Mouse (Mus musculus) thymus, postnatal 10 days (tissue): ENCODE measurements at regions not wholly inside any gene's neighbourhood (a gene's known extent, or its start where the extent isn't known, plus 50 kb on each side); places are given as distances from the start of the nearest gene placed in this dataset.

Source experiments
- DNase-seq, 2 experiments: peaks; one replicate each; pipeline ENCODE4 v3.0.0; 2021; ENCODE audit warnings: low spot score in 2 of 2

- no peak for DNase-seq
These were observed 143.3 kb upstream of the Zc3h12a start for GRCm38 (mm10) chr4:125270951-125271350.

DNA sequence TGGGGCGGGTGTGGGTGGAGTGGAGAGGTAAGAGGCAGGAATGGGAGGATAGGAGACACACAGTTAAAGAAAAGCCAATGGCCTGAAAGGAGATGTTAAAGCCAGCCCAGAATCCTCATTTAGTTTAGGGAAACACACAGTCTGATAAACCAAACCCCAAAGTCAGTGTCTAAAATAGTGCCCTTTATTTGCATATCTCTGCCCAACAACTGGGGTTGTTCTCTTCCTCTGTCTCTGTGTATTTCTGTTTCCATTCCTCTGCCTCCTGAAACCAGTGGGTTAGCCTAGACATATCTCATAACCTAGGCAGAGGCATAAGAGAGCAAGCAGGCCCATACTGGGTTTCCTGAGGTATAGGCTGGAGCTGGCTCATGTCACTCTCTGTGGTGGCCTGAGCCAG is 138.6 kb upstream of the Zc3h12a start:
- DNase-seq = no peak

- DNase-seq = peak in 1 of 2 experiments; percentile 30
These were observed 137.9 kb upstream of the Zc3h12a start for GRCm38 (mm10) chr4:125265575-125265974.

- no peak for DNase-seq
These were observed 137.4 kb upstream of the Zc3h12a start for GRCm38 (mm10) chr4:125265065-125265464.

DNA sequence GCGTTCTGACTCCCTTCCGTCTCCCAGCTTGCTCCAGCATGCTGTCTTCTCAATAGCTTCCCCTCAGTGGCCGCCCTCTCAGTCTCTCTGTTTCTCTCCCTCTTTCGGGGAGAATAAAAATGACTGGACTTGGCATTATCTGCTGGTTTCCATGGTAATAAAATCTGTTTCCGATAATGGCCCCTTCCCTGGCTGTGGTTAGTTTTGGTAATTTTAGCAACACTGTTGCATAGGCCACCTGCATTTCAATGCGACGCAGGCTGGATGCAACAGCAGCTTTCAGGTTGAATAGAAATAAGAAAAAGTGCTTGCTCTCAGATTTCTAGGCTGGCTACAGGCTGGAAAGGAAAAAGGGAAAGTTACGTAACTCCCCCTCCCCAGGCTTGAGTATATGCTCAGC is 133.9 kb upstream of the Zc3h12a start:
- DNase-seq = no peak

GRCm38 (mm10) chr4:125259306-125259705 is 131.7 kb upstream of the Zc3h12a start:
- no peak for DNase-seq

- no peak for DNase-seq
These were observed 130.3 kb upstream of the Zc3h12a start for GRCm38 (mm10) chr4:125257916-125258315.

GRCm38 (mm10) chr4:125253161-125253560 is 125.5 kb upstream of the Zc3h12a start:
- no peak for DNase-seq

DNA sequence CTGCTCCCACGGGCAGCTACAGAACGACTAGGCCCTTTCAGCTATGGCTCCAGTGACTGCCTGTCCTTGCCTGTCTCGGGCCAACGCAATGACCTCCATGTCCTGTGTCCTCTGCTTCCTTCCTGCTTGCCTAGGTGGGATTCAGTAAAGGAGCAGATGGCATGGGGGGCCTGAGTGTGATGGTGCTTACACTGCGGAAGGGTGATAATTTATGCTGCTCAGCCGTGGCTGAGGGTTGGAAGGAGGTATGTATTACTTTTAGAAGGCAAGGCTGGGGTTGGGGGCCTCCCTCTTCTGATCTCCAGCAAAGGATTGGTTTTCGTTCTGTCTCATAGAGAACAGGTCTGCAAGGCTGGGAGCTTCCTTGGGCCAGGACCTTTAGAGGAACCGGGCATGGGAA is 124.6 kb upstream of the Zc3h12a start:
- DNase-seq = no peak

DNA sequence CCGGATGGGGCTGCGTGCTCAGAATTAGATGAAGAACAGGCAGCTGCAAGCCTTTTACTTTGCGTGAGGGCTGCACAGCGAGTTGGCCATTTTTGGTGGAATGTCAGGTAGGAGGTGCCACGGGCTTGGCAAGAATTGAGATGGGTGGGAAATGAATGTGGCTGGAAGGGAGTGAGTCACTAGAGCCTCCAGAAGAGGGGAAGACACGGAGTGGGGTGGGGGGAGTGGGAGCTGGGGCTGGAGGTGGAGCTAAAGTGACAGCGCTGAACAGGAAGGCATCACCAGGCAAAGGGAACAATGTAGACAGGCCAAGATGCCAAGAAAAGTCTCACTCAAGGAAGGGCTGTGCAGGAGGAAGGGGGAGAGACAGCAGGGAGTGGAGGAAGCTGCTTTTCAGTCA is 121.4 kb upstream of the Zc3h12a start:
- DNase-seq = no peak

- no peak for DNase-seq
These were observed 118.5 kb upstream of the Zc3h12a start for GRCm38 (mm10) chr4:125246171-125246570.

- no peak for DNase-seq
These were observed 114.9 kb upstream of the Zc3h12a start for GRCm38 (mm10) chr4:125242512-125242911.

- DNase-seq = no peak
These were observed 114.1 kb upstream of the Zc3h12a start for GRCm38 (mm10) chr4:125241577-125242262.

DNA sequence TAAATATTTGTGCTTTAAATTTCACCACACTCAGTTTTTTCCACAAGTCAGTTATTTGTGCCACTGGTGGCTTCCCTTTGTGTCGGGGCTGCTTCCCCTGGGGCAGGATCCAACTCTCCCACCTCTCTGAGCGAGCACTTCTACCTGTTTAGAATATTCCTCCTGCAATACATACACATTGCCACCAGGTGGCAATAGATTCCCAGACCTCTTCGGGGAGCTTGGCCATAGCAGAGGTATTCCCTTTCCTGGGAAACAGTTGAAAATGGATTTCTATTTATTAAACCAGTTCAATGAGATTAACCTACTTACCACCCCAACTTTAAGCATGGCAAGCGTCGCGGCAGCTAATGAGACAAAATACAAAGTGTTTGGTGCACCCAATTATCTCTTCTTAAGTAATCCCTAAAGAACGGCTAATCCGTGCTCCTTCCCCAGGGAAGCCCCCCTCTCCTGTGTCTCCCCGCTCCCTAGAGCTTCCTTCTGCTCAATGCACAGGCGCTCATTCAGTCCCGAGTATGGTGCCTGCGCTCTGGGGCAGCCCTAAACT is 104.1 kb upstream of the Zc3h12a start:
- DNase-seq = no peak

DNA sequence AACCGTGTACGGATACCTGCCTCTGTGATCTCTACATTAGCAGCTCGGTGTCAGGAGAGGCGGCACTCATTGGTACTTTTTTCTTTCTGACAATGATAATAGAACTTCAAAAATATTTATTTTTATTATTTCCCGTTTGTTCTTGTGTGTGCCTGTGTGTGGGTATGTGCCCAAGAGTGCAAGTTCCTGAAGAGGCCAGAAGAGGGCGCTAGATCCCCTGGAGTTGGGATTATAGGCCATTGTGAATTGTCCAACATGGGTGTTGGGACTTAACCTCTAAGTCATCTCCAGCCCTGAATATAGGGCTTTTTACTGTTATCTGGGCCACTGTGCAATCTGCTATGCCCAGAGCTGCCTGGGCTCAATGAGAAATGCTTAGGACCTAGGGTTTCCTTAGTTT is 99.6 kb upstream of the Zc3h12a start:
- DNase-seq = no peak

- no peak for DNase-seq
These were observed 95.3 kb upstream of the Zc3h12a start for GRCm38 (mm10) chr4:125222922-125223321.

- no peak for DNase-seq
These were observed 92.7 kb upstream of the Zc3h12a start for GRCm38 (mm10) chr4:125220314-125220713.

- DNase-seq = no peak
These were observed 91.6 kb upstream of the Zc3h12a start for GRCm38 (mm10) chr4:125219209-125219608.

DNA sequence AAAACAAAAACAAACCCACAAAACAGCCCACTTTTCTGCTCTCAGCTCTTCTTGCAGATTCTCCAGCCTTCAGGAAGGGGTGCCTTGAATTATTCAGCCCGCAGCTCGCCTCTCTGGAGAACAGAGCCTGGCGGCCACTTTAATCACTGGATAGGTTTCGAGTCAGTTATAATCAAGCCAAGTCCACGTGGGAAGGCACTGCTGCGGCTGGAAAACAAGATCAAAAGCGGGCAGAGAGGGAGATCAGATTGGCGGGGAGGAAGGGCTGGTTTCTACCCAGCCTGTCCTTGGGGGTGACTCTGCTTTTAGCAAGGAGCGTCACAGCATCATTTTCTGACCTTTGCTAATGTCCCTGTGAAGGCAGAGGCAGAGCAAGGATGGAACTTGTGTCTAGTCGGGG is 86.7 kb upstream of the Zc3h12a start:
- no peak for DNase-seq

- DNase-seq = no peak
These were observed 84.5 kb upstream of the Zc3h12a start for GRCm38 (mm10) chr4:125212176-125212530.

GRCm38 (mm10) chr4:125211459-125212175 is 84.0 kb upstream of the Zc3h12a start:
- no peak for DNase-seq

DNA sequence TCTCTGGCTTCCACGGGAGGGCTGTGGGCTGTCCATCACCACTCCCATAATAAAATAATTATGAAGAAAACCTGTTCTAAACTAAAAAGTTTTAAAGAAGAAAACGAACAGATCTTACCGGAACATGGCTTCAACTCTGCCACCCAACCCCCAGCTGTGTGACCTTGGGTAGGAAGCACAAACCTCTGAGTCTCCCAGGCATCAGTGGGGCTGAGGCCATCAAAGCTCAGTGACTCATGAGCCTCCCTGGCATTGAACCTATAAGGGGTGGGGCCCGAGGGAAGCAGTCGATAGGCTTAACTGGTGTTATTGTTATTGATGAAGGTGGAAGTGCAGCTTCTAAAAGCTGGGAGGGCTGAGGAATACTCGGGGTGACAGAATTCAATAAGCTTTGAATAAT is 83.1 kb upstream of the Zc3h12a start:
- no peak for DNase-seq
